Mouse (Mus musculus) limb, embryonic 14.5 days (tissue): ENCODE results near the gene Cgref1. TPM values are rescaled to one million over a fixed set of nuclear protein-coding genes. Genes with fewer than 3 reads are reported as not detected.

Experiments
- ATAC-seq: fragments of 200-750 bp; cut with Nextera tagmentation; 2 replicates; pipeline ENCODE4 v1.8.0; 2017; ENCODE audit warnings: low read depth, moderate number of reproducible peaks, moderate TSS enrichment; ENCODE audit not compliant: low FRiP score
- DNase-seq: peaks from one replicate; pipeline ENCODE4 v3.0.0-alpha.2; 2015; ENCODE audit warnings: low spot score
- H3K27ac ChIP-seq: fragments of 300-500 bp; sonication (generic); replicated peaks from 2 replicates; pipeline ENCODE4 v1.5.1; 2014; ENCODE audit warnings: low read depth, mild to moderate bottlenecking, low read length, moderate library complexity, mixed read lengths
- H3K27me3 ChIP-seq: fragments of 300-500 bp; sonication (generic); 2 replicates; pipeline ENCODE4 v1.6.1; 2014; ENCODE audit warnings: low read length, mixed read lengths; ENCODE audit not compliant: control insufficient read depth, insufficient read depth
- H3K36me3 ChIP-seq: fragments of 300-500 bp; sonication (generic); 2 replicates; pipeline ENCODE4 v1.6.1; 2014; ENCODE audit warnings: mild to moderate bottlenecking, low read length, moderate library complexity, mixed read lengths; ENCODE audit not compliant: control insufficient read depth, insufficient read depth
- H3K4me1 ChIP-seq: fragments of 300-500 bp; sonication (generic); 2 replicates; pipeline ENCODE4 v1.6.1; 2014; ENCODE audit warnings: antibody characterized with exemption, low read length, mixed read lengths; ENCODE audit not compliant: control insufficient read depth, insufficient read depth
- H3K4me2 ChIP-seq: fragments of 300-500 bp; sonication (generic); replicated peaks from 2 replicates; pipeline ENCODE4 v1.6.1; 2014; ENCODE audit warnings: low read depth, mild to moderate bottlenecking, low read length, moderate library complexity; ENCODE audit not compliant: severe bottlenecking
- H3K4me3 ChIP-seq: fragments of 300-500 bp; sonication (generic); replicated peaks from 2 replicates; pipeline ENCODE4 v1.5.1; 2014; ENCODE audit warnings: low read length
- H3K9ac ChIP-seq: fragments of 300-500 bp; sonication (generic); 2 replicates; pipeline ENCODE4 v1.6.1; 2014; ENCODE audit warnings: mild to moderate bottlenecking, low read depth, low read length, moderate library complexity; ENCODE audit not compliant: severe bottlenecking
- H3K9me3 ChIP-seq: fragments of 300-500 bp; sonication (generic); 2 replicates; pipeline ENCODE4 v1.6.1; 2016; ENCODE audit warnings: low read length; ENCODE audit not compliant: control insufficient read depth
- POLR2A ChIP-seq: fragments of 200-500 bp; IDR thresholded peaks from 2 replicates; pipeline ENCODE4 v1.8.0; 2012; ENCODE audit warnings: inconsistent platforms, mild to moderate bottlenecking, moderate library complexity, borderline replicate concordance; ENCODE audit not compliant: insufficient read depth, insufficient read length; ENCODE audit errors: extremely low read depth
- WGBS: fragments of 180-500 bp; shearing (Covaris S2); extraction: QIAGEN DNeasy Blood & Tissue Kit; methylation state at CpG from one replicate; pipeline ENCODE4 v1.1.7; 2014; 5-methylcytosine and 5-hydroxymethylcytosine counted together
- polyA plus RNA-seq, 2 experiments: library from polyadenylated mRNA; depleted of rRNA in 1 of 2; stranded (reverse) in 1 of 2; unstranded in 1 of 2; fragments of >200 nt; fragmentation: Nextera tagmentation in 1 of 2; extraction: Ambion mirVana in 1 of 2; gene quantifications; 2 replicates each; pipeline versions ENCODE4 v1.2.1 to v1.2.3; 2012 to 2014

The Cgref1 gene
- polyA plus RNA-seq, 2 experiments, result 20.9 to 21.5 TPM

DNA sequence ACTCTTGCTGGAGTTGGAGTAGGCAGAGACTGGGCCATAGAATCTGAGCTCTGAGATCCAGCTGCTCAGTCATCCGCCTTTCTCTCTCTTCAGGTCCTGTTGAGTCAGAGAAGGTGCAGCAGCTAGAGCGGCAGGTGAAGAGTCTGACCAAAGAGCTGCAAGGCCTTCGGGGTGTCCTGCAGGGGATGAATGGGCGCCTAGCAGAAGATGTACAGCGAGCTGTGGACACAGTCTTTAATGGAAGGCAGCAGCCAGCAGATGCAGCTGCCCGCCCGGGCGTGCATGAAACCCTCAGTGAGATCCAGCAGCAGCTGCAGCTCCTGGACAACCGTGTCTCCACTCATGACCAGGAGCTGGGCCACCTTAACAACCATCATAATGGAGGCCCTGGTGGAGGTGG lies 28.6 kb downstream of the Cgref1 start:
- H3K4me1 ChIP-seq, result peaks cover 31% of the 10 kb centered on the region
- DNase-seq (no peak), ATAC-seq (no peak)
- H3K4me2 ChIP-seq, result no peak overlapping the region
- H3K9ac ChIP-seq, result no peak overlapping the region
- H3K9me3 ChIP-seq, result no peaks in the 10 kb centered on the region
- H3K27ac ChIP-seq, result no peak overlapping the region
- TF ChIP-seq POLR2A, result no peak
- WGBS, result 93% methylated on average over 6 of the region's 9 CpGs
- H3K27me3 ChIP-seq, result no peaks in the 10 kb centered on the region
- peaks cover 47% of the 10 kb centered on the region for H3K36me3 ChIP-seq
- H3K4me3 ChIP-seq, result no peak overlapping the region

- peak; percentile 97 for DNase-seq
- H3K9me3 ChIP-seq, result no peaks in the 10 kb centered on the region
- peaks cover 45% of the 10 kb centered on the region for H3K36me3 ChIP-seq
- TF ChIP-seq POLR2A, result no peak
- WGBS, result 8% methylated on average over 7 of the region's 7 CpGs
- peaks cover 36% of the 10 kb centered on the region for H3K4me1 ChIP-seq
- ATAC-seq, result peak; percentile 31; the same call in 1 of the 2 replicates
- H3K4me3 ChIP-seq, result peak overlapping the region; percentile 62
- H3K4me2 ChIP-seq, result peak overlapping the region; percentile 91
- H3K9ac ChIP-seq, result peak overlapping the region; percentile 71; the same call in 1 of the 2 replicates
- H3K27me3 ChIP-seq, result no peaks in the 10 kb centered on the region
- peak overlapping the region; percentile 97; the same call in 1 of the 2 replicates for H3K27ac ChIP-seq
Measured at GRCm38 (mm10) chr5:30915974-30916433, 29.4 kb downstream of the Cgref1 start.

DNA sequence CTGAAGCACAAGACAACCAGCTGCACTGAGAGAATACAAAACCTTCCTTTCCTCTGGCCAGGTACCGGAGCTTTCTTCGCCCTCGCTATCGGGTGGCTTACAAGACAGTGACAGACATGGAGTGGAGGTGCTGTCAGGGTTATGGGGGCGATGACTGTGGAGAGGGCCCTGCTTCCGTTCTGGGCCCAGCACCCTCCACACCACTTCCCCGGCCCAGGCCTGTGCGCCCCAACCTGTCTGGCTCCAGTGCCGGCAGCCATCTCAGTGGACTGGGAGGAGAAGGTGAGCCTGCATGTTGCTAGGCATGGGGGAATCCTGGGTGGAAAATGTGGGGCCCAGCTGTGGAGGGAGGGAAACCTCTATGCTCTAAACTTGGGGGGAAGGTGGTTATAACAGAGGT lies 29.9 kb downstream of the Cgref1 start:
- 0 out of 2 replicates have a peak, but pooled peaks have one; percentile 2 for ATAC-seq
- no peak for DNase-seq

GRCm38 (mm10) chr5:30914849-30915248 lies 30.5 kb downstream of the Cgref1 start:
- no peak for ATAC-seq
- DNase-seq, result no peak
- H3K9ac ChIP-seq, result peak overlapping the region; percentile 71
- peaks cover 34% of the 10 kb centered on the region for H3K36me3 ChIP-seq
- peaks cover 47% of the 10 kb centered on the region for H3K4me1 ChIP-seq
- no peaks in the 10 kb centered on the region for H3K27me3 ChIP-seq
- H3K9me3 ChIP-seq, result no peaks in the 10 kb centered on the region
- H3K27ac ChIP-seq, result peak overlapping the region; percentile 97
- WGBS, result 33% methylated on average over 6 of the region's 6 CpGs
- peak overlapping the region; percentile 91 for H3K4me2 ChIP-seq
- no peak for TF ChIP-seq POLR2A
- peak overlapping the region; percentile 62 for H3K4me3 ChIP-seq

More for the DNA sequence above, 29.9 kb downstream of the Cgref1 start:
- Histone ChIP-seq H3K9me3 (no peaks in the 10 kb centered on the region), H3K4me2 (peak overlapping the region; percentile 91), H3K4me3 (peak overlapping the region; percentile 62), H3K4me1 (peaks cover 42% of the 10 kb centered on the region), H3K9ac (peak overlapping the region; percentile 71), H3K27me3 (no peaks in the 10 kb centered on the region), H3K36me3 (peaks cover 40% of the 10 kb centered on the region), H3K27ac (peak overlapping the region; percentile 97)
- no peak for TF ChIP-seq POLR2A
- 26% methylated on average over 9 of the region's 9 CpGs for WGBS

- H3K27me3 ChIP-seq, result no peaks in the 10 kb centered on the region
- TF ChIP-seq POLR2A, result no peak
- ATAC-seq, result no peak
- H3K4me1 ChIP-seq, result peaks cover 53% of the 10 kb centered on the region
- no peaks in the 10 kb centered on the region for H3K9me3 ChIP-seq
- H3K4me2 ChIP-seq, result peak overlapping the region; percentile 91
- WGBS, result 26% methylated on average over 5 of the region's 7 CpGs
- H3K4me3 ChIP-seq, result peak overlapping the region; percentile 62
- peak overlapping the region; percentile 97 for H3K27ac ChIP-seq
- H3K36me3 ChIP-seq, result peaks cover 27% of the 10 kb centered on the region
- peak overlapping the region; percentile 71 for H3K9ac ChIP-seq
- DNase-seq, result no peak
Measured at GRCm38 (mm10) chr5:30914101-30914635, 31.2 kb downstream of the Cgref1 start.
